Mouse (Mus musculus) lung, postnatal 14 days (tissue): Measurements from ENCODE around the gene Fstl3.
A peak's percentile ranks its signal among the peaks of the same experiment; 100 is the strongest.
"Not testable (repeated sequence)": the region's sequence is repeated elsewhere in the genome, so short reads cannot be mapped to it uniquely, and the experiment has no call there.

ENCODE experiments used
- DNase-seq: peaks from one replicate; pipeline ENCODE4 v3.0.0; 2021

The Fstl3 gene

GRCm38 (mm10) chr10:79777103-79777531 lies at the start of gene Fstl3:
Gene Fstl3, plus strand, starts transcription at chr10:79777272.
- DNase-seq: peak; percentile 57

- DNase-seq: no peak
Observed at GRCm38 (mm10) chr10:79728323-79729249, 48.5 kb upstream of the Fstl3 start.

GRCm38 (mm10) chr10:79729357-79729965 lies 47.6 kb upstream of the Fstl3 start:
- DNase-seq: no peak

GRCm38 (mm10) chr10:79732500-79732899 lies 44.6 kb upstream of the Fstl3 start:
- DNase-seq: peak; percentile 35

- DNase-seq: no peak
Observed at GRCm38 (mm10) chr10:79733847-79734246, 43.2 kb upstream of the Fstl3 start.

- DNase-seq: no peak
Observed at GRCm38 (mm10) chr10:79735361-79735760, 41.7 kb upstream of the Fstl3 start.

GRCm38 (mm10) chr10:79736706-79737105 lies 40.4 kb upstream of the Fstl3 start:
- no peak for DNase-seq

- no peak for DNase-seq
Observed at GRCm38 (mm10) chr10:79738259-79738658, 38.8 kb upstream of the Fstl3 start.

GRCm38 (mm10) chr10:79739234-79739633 lies 37.8 kb upstream of the Fstl3 start:
- no peak for DNase-seq

GRCm38 (mm10) chr10:79740863-79741262 lies 36.2 kb upstream of the Fstl3 start:
- no peak for DNase-seq

GRCm38 (mm10) chr10:79743161-79743560 lies 33.9 kb upstream of the Fstl3 start:
- no peak for DNase-seq

- no peak for DNase-seq
Observed at GRCm38 (mm10) chr10:79743650-79744365, 33.3 kb upstream of the Fstl3 start.

- DNase-seq: no peak
Observed at GRCm38 (mm10) chr10:79745411-79745810, 31.7 kb upstream of the Fstl3 start.

GRCm38 (mm10) chr10:79745898-79746773 lies 30.9 kb upstream of the Fstl3 start, which contains the start of gene Polrmt:
Gene Polrmt, minus strand, starts transcription at chr10:79746581.
- peak; percentile 96 for DNase-seq

GRCm38 (mm10) chr10:79746774-79747151 lies 30.3 kb upstream of the Fstl3 start:
- DNase-seq: no peak

GRCm38 (mm10) chr10:79748496-79748895 lies 28.6 kb upstream of the Fstl3 start:
- no peak for DNase-seq

GRCm38 (mm10) chr10:79754856-79755516 lies 22.1 kb upstream of the Fstl3 start, which contains the start of gene Fgf22:
Gene Fgf22, plus strand, starts transcription at chr10:79755076.
- peak; percentile 70 for DNase-seq

GRCm38 (mm10) chr10:79755854-79756253 lies 21.2 kb upstream of the Fstl3 start:
- DNase-seq: no peak

- DNase-seq: no peak
Observed at GRCm38 (mm10) chr10:79756660-79757059, 20.4 kb upstream of the Fstl3 start.

GRCm38 (mm10) chr10:79759675-79760074 lies 17.4 kb upstream of the Fstl3 start:
- DNase-seq: not testable (repeated sequence)

GRCm38 (mm10) chr10:79760603-79761143 lies 16.4 kb upstream of the Fstl3 start:
- DNase-seq: no peak
